Mouse (Mus musculus) heart, embryonic 12.5 days (tissue): ENCODE measurements at regions not wholly inside any gene's neighbourhood (a gene's known extent, or its start where the extent isn't known, plus 50 kb on each side); places are given as distances from the start of the nearest gene placed in this dataset.

Experiments
- ATAC-seq: fragments of 200-750 bp; cut with Nextera tagmentation; 2 replicates; pipeline ENCODE4 v1.8.0; 2017; ENCODE audit warnings: moderate TSS enrichment, moderate library complexity; ENCODE audit not compliant: insufficient number of reproducible peaks, low FRiP score
- H3K27ac ChIP-seq: fragments of 300-500 bp; sonication (generic); 2 replicates; pipeline ENCODE4 v1.5.1; 2016; ENCODE audit warnings: mild to moderate bottlenecking, moderate library complexity; ENCODE audit not compliant: poor library complexity, severe bottlenecking
- H3K27me3 ChIP-seq: fragments of 300-500 bp; sonication (generic); replicated peaks from 2 replicates; pipeline ENCODE4 v1.6.1; 2016; ENCODE audit warnings: mild to moderate bottlenecking, moderate library complexity
- H3K36me3 ChIP-seq: fragments of 300-500 bp; sonication (generic); 2 replicates; pipeline ENCODE4 v1.6.1; 2016; ENCODE audit warnings: mild to moderate bottlenecking, moderate library complexity
- H3K4me1 ChIP-seq: fragments of 300-500 bp; sonication (generic); replicated peaks from 2 replicates; pipeline ENCODE4 v1.6.1; 2016; ENCODE audit warnings: mild to moderate bottlenecking
- H3K4me2 ChIP-seq: fragments of 300-500 bp; sonication (generic); 2 replicates; pipeline ENCODE4 v1.6.1; 2016; ENCODE audit warnings: mild to moderate bottlenecking, moderate library complexity
- H3K4me3 ChIP-seq: fragments of 300-500 bp; sonication (generic); 2 replicates; pipeline ENCODE4 v1.5.1; 2016; ENCODE audit warnings: mild to moderate bottlenecking
- H3K9ac ChIP-seq: fragments of 300-500 bp; sonication (generic); 2 replicates; pipeline ENCODE4 v1.6.1; 2016; ENCODE audit warnings: mild to moderate bottlenecking, moderate library complexity
- H3K9me3 ChIP-seq: fragments of 300-500 bp; sonication (generic); replicated peaks from 2 replicates; pipeline ENCODE4 v1.6.1; 2016; ENCODE audit warnings: mild to moderate bottlenecking, moderate library complexity
- WGBS: fragments of 180-500 bp; shearing (Covaris S2); methylation state at CpG from one replicate; pipeline ENCODE4 v1.1.7; 2016; 5-methylcytosine and 5-hydroxymethylcytosine counted together

DNA sequence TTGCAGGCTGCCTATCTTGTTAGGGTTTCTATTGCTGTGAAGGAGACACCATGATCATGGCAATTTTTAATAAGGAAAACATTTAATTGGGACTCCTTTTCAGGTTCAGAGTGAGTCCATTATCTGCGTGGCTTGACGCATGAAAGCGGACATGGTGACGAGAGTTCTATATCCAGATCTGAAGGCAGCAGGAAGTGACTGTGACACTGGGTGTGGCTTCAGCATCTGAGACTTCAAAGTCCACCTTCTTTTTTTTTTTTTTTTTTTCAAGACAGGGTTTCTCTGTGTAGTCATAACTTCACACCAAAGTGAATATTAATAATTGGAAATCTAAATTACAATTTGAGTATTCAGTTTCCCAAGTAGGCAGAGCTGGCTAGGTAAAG lies 118.1 kb downstream of the Sptssa start:
- H3K27me3 ChIP-seq = no peaks in the 10 kb centered on the region
- H3K9ac ChIP-seq = no peak overlapping the region
- no peak overlapping the region for H3K4me3 ChIP-seq
- peaks cover 4% of the 10 kb centered on the region; the same call in 1 of the 2 replicates for H3K4me1 ChIP-seq
- no peaks in the 10 kb centered on the region for H3K36me3 ChIP-seq
- WGBS = 77% methylated on average over 4 of the region's 4 CpGs
- ATAC-seq = no peak
- H3K27ac ChIP-seq = no peak overlapping the region
- H3K9me3 ChIP-seq = peaks cover 6% of the 10 kb centered on the region; the same call in 1 of the 2 replicates
- no peak overlapping the region for H3K4me2 ChIP-seq

DNA sequence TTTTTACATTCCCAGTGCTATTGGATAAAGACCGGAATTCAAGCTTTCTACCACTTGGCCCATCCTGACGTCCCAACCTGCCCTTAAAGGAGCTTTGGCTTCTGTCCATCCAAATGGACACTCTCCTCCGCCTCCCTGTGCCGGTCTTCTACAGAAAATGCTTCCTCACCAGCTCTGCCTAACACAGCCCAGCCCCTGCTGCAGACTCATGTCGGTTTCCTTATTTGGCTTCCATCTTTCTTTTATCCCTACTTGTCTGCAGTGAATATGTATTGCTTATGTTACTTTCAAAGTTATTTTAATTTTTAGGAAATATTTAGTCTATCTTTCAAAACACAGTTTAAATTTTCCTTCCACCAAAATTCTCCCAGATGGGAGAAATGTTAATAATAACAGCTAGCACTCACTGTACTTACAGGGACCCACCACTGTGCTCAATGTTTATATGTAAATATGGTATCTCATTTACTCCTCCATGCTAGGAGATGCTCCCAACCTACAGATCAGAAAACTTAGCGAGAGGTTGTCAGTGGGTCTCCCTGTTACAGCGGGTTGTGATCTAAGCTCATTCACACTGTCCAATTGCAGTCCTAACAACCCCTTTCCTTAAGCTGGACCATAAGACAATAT lies 118.6 kb downstream of the Sptssa start:
- no peak overlapping the region for H3K4me3 ChIP-seq
- peaks cover 6% of the 10 kb centered on the region; the same call in 1 of the 2 replicates for H3K9me3 ChIP-seq
- H3K27me3 ChIP-seq = no peaks in the 10 kb centered on the region
- no peak overlapping the region for H3K4me2 ChIP-seq
- H3K9ac ChIP-seq = no peak overlapping the region
- peaks cover 7% of the 10 kb centered on the region; the same call in 1 of the 2 replicates for H3K4me1 ChIP-seq
- 81% methylated on average over 7 of the region's 7 CpGs for WGBS
- H3K27ac ChIP-seq = no peak overlapping the region
- no peak for ATAC-seq
- no peaks in the 10 kb centered on the region for H3K36me3 ChIP-seq

DNA sequence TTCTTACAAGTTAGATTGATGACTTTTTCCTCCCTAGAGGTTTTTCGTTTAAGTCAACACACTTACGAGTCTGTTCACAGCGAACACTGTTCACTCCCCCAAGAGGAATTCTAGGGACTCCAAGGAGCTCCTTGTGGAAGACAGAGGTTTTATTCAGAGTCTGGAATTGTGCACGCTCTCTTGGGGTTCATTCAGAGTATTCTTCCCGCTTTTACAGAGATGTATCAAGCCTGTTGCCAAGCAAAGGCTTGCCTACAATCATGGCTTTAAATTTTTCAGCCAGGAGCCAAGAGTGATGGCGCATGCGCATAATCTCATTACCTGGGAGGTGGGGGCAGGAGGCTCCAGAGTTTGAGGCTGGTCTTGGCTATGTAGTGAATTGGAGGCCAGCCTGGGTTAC lies 119.4 kb downstream of the Sptssa start:
- H3K4me3 ChIP-seq = no peak overlapping the region
- no peak overlapping the region for H3K9ac ChIP-seq
- no peak overlapping the region for H3K4me2 ChIP-seq
- peaks cover 7% of the 10 kb centered on the region; the same call in 1 of the 2 replicates for H3K4me1 ChIP-seq
- peaks cover 6% of the 10 kb centered on the region; the same call in 1 of the 2 replicates for H3K9me3 ChIP-seq
- ATAC-seq = no peak
- 73% methylated on average over 7 of the region's 7 CpGs for WGBS
- no peaks in the 10 kb centered on the region for H3K27me3 ChIP-seq
- H3K36me3 ChIP-seq = no peaks in the 10 kb centered on the region
- no peak overlapping the region for H3K27ac ChIP-seq

DNA sequence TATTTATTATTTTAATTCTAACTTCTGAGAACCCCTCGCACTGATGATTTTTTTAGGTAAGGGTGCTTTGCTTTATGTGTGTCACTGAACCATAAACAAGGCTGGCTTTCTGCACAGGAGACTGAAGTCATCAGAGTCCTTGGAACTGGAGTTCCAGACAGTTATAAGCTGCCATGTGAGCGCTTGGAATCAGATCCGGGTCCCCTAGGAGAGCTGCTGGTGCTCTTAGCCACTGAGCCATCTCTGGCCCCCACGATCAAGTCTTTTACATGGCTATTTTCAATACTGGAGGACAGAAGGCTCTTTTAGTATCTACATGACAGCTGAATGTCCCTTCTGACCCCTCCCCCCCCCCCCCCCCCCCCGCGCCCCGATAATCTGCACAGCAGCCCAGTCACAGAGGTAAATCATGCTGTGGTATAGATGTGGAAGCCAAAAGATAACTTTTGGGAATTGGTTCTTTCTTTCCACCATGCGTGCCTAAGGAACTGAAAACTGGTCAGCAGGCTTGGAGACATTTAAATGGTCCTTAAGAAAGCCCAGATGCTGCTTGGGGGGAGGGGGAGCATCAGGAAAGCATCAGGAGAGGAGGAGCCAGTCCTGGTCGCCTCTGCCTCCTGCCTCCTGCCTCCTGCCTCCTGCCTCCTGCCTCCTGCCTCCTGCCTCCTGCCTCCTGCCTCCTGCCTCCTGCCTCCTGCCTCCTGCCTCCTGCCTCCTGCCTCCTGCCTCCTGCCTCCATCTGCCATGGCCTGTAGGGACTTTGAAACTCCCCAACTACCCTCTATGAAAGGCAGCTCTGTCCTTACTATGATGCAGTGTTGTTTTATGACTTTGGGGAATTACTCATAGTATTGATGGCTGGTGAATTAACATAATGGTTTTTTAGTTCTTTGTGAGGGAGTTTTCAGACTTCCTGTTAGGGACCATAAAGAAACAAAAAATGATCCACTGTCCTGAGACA lies 120.5 kb downstream of the Sptssa start:
- no peak overlapping the region for H3K4me3 ChIP-seq
- H3K36me3 ChIP-seq = no peaks in the 10 kb centered on the region
- no peak overlapping the region for H3K4me2 ChIP-seq
- no peak for ATAC-seq
- H3K4me1 ChIP-seq = peaks cover 7% of the 10 kb centered on the region; the same call in 1 of the 2 replicates
- WGBS = 63% methylated on average over 6 of the region's 9 CpGs
- no peak overlapping the region for H3K9ac ChIP-seq
- H3K27me3 ChIP-seq = no peaks in the 10 kb centered on the region
- H3K27ac ChIP-seq = no peak overlapping the region
- 0 out of 2 replicates have a peak, but pooled peaks cover 2% of the 10 kb centered on the region for H3K9me3 ChIP-seq

DNA sequence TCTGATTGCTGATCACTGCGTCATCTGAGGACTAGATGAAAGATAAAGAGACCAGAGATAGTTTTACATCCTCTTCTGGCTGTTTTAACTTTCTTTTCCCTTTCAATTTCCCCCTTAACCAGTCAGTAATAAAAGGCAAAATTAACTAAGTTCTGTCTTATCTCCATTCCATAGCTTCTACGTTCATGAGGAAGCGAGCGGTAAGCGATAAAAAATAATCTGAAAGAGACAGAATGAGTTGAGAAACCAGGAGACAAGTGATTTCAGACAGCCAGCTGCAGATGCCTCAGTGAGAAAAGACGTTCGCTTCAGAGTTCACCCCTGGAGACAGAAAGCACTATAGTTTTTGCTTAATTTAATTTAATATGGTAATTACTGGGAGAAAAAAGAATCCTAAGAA lies 121.5 kb downstream of the Sptssa start:
- no peak overlapping the region; the same call in 1 of the 2 replicates for H3K4me2 ChIP-seq
- no peak for ATAC-seq
- H3K4me3 ChIP-seq = no peak overlapping the region
- peaks cover 7% of the 10 kb centered on the region; the same call in 1 of the 2 replicates for H3K4me1 ChIP-seq
- H3K27ac ChIP-seq = no peak overlapping the region
- 48% methylated on average over 7 of the region's 7 CpGs for WGBS
- H3K9me3 ChIP-seq = 0 out of 2 replicates have a peak, but pooled peaks cover 2% of the 10 kb centered on the region
- no peaks in the 10 kb centered on the region for H3K27me3 ChIP-seq
- H3K9ac ChIP-seq = no peak overlapping the region
- H3K36me3 ChIP-seq = no peaks in the 10 kb centered on the region

DNA sequence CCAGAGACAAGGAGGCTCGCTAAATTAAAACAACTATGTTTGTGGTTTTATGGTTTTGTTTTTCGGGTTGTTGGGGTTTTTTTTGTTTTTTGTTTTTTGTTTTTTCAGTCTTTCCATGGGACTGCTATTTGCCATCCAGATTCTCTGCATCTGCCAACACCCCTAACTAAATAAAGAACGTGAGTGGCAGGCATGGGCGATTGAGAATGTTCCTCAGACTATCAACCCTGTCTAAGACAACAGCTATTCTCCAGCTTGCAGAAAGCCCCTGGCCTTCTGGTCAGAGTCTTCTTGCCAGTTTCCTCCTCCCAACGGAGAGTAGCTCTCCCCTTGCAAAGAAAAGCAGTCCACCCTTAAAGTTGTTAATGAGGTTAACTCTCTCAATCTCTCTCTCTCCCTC lies 123.2 kb downstream of the Sptssa start:
- H3K27ac ChIP-seq = no peak overlapping the region
- H3K9me3 ChIP-seq = no peaks in the 10 kb centered on the region
- no peak overlapping the region for H3K9ac ChIP-seq
- WGBS = 35% methylated on average over 5 of the region's 5 CpGs
- H3K4me2 ChIP-seq = no peak overlapping the region
- H3K27me3 ChIP-seq = no peaks in the 10 kb centered on the region
- ATAC-seq = no peak
- no peak overlapping the region for H3K4me3 ChIP-seq
- H3K36me3 ChIP-seq = no peaks in the 10 kb centered on the region
- peaks cover 7% of the 10 kb centered on the region; the same call in 1 of the 2 replicates for H3K4me1 ChIP-seq

DNA sequence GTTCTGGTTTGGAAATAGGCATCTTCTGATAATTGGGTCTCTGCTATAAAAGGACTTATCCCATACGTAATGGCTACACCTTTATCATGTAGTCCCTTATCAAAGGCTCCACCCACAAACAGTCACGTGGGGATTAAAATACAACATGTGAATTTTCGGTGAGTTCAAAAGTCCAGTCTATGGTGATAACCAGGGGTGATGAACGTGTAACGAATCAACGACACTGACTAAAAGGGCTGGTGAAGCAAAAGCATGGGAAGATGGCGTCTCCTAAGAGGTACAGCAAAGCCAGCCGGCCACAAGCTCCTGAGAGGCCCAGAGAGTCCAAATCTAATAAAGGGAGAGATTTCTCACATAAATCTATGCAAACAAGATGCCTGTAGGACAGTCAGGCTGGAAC lies 124.3 kb downstream of the Sptssa start:
- no peak for ATAC-seq
- H3K36me3 ChIP-seq = no peaks in the 10 kb centered on the region
- H3K9me3 ChIP-seq = peaks cover 2% of the 10 kb centered on the region; the same call in 1 of the 2 replicates
- no peak overlapping the region for H3K27ac ChIP-seq
- H3K4me1 ChIP-seq = peaks cover 7% of the 10 kb centered on the region; the same call in 1 of the 2 replicates
- no peak overlapping the region for H3K4me3 ChIP-seq
- 77% methylated on average over 8 of the region's 8 CpGs for WGBS
- no peaks in the 10 kb centered on the region for H3K27me3 ChIP-seq
- no peak overlapping the region for H3K9ac ChIP-seq
- H3K4me2 ChIP-seq = no peak overlapping the region

DNA sequence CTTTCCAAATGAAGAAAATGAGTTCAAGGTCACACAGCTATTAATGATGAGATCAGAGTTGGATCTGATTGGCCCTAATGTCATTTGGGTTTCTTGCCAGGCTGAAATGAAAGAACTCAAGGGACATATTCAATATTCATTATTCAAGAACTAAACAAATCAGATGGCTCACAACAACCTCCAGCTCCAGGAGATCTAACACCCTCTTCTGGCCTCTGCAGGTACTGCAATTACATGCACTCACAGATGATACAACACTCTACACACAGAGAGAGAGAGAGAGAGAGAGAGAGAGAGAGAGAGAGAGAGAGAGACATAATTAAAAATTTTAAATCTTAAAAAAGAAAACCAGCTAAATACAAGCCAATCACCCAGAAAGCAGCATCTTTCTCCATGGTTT lies 128.3 kb downstream of the Sptssa start:
- no peak overlapping the region for H3K4me3 ChIP-seq
- no peak overlapping the region for H3K4me2 ChIP-seq
- ATAC-seq = no peak
- H3K9ac ChIP-seq = no peak overlapping the region
- no peak overlapping the region for H3K27ac ChIP-seq
- H3K27me3 ChIP-seq = no peaks in the 10 kb centered on the region
- H3K4me1 ChIP-seq = no peaks in the 10 kb centered on the region; the same call in 1 of the 2 replicates
- no peaks in the 10 kb centered on the region for H3K36me3 ChIP-seq
- H3K9me3 ChIP-seq = peaks cover 8% of the 10 kb centered on the region; the same call in 1 of the 2 replicates

DNA sequence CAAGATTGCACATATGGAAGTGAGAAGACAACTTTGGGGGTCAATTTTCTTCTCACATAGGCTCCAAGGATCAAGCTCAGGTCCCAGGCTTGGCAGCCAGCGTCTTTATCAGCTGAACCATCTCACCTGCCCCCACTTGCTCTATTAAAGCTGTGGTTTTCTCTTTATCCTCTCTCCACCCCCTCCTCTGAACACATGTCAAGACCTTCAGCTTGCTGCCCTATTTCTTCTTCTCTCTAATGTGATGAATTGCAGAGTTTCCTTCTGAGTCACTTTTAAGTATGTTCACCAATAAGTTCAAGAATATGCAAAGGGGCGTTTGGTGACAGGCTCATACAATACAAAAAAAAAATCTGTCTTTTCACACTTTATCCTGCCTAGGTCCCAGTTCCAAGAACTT lies 128.8 kb downstream of the Sptssa start:
- H3K9ac ChIP-seq = no peak overlapping the region
- H3K4me3 ChIP-seq = no peak overlapping the region
- H3K27ac ChIP-seq = no peak overlapping the region
- no peaks in the 10 kb centered on the region for H3K36me3 ChIP-seq
- H3K9me3 ChIP-seq = peaks cover 8% of the 10 kb centered on the region; the same call in 1 of the 2 replicates
- no peak overlapping the region for H3K4me2 ChIP-seq
- no peaks in the 10 kb centered on the region for H3K27me3 ChIP-seq
- no peaks in the 10 kb centered on the region for H3K4me1 ChIP-seq
- ATAC-seq = no peak
- WGBS = 74% methylated on average over 2 of the region's 2 CpGs

DNA sequence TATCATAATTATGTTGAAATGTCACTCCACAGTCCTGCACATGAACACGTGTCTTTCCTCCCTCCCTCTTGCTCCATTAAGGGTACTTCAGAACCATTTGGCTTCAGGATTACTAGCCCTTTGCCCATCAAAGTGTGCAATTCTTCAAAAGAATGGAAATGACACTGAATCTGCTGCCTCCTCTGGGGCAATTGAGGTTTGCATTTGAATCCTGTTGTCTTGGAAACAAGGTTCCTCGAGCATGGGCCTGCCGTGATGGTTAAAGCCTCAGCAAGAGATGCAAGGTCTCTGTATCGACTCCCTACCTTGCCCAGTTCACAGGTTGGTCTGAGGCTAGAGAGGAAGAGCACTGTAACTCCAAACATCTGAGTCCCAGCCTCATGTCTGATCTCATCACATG lies 136.0 kb downstream of the Sptssa start:
- no peak for ATAC-seq
- WGBS = 55% methylated on average over 4 of the region's 4 CpGs
- Histone ChIP-seq H3K9ac (no peak overlapping the region), H3K4me2 (no peak overlapping the region), H3K9me3 (no peaks in the 10 kb centered on the region), H3K4me3 (no peak overlapping the region), H3K27me3 (no peaks in the 10 kb centered on the region), H3K27ac (no peak overlapping the region), H3K4me1 (peaks cover 14% of the 10 kb centered on the region), H3K36me3 (no peaks in the 10 kb centered on the region)

DNA sequence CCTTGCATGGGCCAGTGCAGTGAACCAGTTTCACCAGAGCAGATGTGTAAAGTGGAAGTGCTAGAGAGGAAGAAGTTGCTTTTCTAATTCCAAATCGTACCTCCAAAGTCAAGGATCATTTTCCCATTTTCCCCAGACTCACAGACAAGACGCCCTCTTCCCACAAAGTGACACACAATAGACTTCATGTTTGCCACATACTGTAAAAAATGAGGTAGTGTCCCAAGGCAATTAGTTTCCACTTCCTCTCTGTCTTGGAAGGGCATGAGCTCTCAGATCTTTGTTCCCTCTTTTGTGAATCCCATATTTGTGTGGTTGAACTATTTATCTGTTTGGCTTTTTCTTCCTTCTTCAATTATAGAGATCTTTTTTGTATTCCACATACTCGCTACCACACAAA lies 137.0 kb downstream of the Sptssa start:
- no peak for ATAC-seq
- H3K4me2 ChIP-seq = no peak overlapping the region
- no peak overlapping the region for H3K4me3 ChIP-seq
- 85% methylated on average over 3 of the region's 3 CpGs for WGBS
- H3K27ac ChIP-seq = no peak overlapping the region
- no peaks in the 10 kb centered on the region for H3K9me3 ChIP-seq
- H3K9ac ChIP-seq = no peak overlapping the region
- no peaks in the 10 kb centered on the region for H3K36me3 ChIP-seq
- H3K4me1 ChIP-seq = peaks cover 14% of the 10 kb centered on the region
- H3K27me3 ChIP-seq = no peaks in the 10 kb centered on the region
